Mouse (Mus musculus): ENCODE results near the gene Zfp574.

Zfp574 gene

DNA sequence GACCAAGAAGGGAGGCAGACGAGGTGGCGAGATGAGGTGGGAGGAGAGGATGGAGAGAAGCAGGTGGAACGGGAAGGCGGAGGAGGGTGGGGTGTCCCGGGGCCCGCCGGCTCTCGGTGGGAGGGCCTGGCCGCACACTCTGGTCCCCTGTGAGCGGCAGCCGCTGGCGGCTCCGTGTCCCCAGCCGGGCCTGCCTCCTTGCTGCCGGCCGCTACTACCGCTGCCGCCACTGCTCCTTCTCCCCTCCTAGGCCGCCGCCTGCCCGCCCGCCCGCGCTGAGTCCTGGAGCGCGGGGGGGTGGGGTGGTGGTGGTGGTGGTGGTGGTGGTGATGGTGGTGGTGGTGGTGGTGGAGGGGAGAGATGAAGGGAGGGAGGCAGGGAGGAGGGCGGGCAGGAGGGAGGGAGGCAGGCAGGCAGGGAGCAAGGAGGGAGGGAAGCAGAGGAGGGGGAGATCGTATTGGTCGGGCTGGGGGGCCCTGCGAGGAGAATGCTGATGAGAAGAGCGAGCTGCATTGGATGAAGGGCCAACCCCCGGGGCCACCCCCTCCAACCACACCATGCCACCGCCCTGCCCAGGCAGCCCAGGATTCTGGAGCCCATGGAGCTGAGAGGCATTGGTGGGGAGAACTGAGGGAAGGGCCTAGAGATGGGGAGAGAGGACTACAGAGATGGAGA is 486 bp downstream of the Zfp574 start:
- no peak for DNase-seq (ENCODE audit: low spot score in 2 of 2)

DNA sequence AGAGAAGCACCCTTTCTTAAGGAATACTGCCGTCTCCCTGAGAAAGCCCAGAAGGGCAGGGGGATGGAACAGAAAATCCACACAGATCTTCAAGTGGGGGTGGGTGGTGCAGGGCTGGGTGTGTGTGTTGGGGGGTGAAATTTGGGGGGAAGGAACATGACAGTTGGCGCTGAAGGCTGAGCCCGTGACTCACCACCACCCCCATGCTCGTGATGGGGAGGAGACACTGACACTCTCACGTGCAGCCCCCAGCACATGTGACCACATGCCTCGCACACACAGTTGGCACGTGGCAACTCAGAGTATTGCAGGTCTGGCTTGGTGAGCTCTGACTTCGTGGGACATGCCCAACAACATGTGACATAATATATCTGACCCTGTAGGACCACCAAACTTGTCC is 1.6 kb downstream of the Zfp574 start:
- no peak for DNase-seq (ENCODE audit: low spot score in 2 of 2)

DNA sequence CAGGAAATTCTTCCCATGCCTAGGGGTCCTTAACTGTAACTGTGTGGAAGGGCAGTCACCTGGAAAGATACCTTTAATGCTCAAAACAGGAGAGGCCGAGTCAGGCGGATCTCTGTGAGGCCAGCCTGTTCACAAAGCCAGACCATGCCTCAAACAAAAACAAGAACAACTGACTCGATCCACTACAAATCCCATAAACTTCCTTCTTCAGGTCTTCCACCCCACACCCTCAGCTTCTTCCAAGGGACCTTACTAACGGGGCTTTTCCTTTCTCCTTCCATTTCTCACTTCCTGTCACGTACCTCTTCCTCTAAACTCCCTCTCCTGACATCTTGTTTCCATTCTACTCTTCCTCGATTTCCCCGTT is 3.9 kb downstream of the Zfp574 start:
- DNase-seq (ENCODE audit: low spot score in 2 of 2): no peak

DNA sequence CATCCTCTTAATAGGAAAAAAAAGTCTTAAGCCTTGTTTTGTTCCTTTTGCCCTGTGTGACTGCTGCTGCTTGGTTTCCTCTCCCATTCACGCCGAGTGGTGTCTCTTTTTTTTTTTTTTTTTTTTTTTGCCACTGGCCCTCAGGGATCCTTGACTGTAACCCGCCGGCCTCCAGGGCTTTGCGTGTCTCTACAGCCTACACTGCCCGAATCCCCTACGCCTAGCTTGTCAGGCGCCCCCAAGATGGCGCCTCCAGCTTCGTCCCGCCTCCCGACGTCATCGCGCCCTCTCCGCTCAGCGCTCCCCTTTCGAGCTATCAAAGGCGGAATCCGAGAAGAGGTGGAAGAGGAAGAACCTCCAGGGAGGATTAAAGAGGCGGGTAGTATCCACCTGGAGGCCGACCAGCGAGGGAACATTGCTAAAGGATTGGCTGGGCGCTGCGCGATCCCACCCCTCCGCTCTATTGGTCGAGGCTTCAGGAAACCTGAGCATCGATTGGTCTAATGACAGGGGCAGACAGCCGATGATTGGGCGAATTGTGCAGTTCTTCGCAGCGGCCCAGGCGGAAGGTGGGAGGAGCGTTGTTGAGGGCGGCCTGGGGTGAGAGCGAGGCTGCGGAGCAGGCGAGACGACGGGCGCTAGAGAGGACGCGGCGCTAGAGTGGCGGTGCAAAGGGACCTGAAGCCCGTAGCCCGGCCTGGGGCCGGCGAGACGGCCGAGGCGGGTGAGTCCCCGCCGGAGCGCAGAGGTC is 4.5 kb downstream of the Zfp574 start:
- DNase-seq (ENCODE audit: low spot score in 2 of 2): peak; percentile 92 to 93

DNA sequence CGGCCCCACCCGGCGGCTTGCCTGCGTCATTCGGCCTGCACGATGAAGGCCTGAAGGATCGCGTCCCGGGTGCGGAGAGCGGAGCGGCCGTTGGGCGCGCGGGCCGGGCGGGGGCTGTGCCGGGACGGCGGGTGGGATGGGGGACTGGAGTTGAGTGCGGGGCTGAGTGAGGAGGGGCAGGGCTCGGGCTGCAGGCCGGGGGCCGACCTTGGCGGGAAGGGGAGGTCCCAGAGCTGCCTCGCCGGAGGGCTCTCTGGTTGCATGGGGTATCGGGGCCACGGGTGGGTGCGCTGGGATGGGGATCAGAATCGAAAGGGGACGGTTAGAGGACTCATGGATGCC is 5.0 kb downstream of the Zfp574 start:
- DNase-seq (ENCODE audit: low spot score in 2 of 2): no peak

DNA sequence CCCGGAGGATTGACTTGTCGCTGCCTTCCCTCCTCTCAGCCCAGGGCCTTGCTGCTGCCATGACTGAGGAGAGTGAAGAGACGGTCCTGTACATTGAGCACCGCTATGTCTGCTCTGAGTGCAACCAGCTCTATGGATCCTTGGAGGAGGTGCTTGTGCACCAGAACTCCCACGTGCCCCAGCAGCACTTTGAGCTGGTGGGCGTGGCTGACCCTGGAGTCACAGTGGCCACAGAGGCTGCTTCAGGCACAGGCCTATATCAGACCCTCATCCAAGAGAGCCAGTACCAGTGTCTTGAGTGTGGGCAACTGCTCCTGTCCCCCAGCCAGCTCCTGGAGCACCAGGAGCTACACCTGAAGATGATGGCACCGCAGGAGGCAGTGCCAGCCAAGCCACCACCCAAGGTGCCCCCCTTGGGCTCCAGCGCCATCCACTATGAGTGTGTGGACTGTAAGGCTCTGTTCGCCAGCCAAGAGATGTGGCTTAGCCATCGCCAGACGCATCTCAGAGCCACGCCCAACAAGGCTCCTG is 7.2 kb downstream of the Zfp574 start:
- no peak for DNase-seq (ENCODE audit: low spot score in 2 of 2)

DNA sequence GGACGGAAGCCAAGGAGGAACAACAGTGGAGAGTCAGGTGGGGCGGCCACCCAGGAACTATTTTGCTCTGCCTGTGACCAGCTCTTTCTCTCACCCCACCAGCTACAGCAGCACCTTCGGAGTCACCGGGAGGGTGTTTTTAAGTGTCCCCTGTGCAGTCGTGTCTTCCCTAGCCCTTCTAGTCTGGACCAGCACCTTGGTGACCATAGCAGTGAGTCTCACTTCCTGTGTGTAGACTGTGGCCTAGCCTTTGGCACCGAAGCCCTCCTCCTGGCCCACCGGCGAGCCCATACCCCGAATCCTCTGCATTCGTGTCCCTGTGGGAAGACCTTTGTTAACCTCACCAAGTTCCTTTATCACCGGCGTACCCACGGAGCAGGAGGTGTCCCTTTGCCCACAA is 8.1 kb downstream of the Zfp574 start:
- DNase-seq (ENCODE audit: low spot score in 2 of 2): no peak

DNA sequence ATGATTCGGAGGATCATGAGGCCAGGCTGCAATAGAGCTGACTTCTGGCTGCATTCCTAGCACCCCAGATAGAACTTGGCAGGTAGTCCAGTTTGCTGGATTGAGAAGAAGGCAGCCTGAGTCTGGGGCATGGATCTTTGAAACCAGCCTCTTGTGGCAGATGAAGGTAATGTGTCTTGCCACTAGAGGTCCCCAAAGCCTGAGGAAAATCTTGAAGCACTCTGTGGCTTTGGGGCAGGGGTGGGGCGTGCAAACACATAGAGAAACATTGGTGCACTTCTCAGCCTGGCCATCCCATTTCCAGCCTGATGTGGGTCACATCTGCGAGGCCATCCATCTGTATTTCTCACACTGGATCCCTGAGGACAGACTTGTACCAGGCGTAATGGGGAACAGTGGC is 10.1 kb downstream of the Zfp574 start:
- peak in 1 of 2 experiments; percentile 43 for DNase-seq (ENCODE audit: low spot score in 2 of 2)

DNA sequence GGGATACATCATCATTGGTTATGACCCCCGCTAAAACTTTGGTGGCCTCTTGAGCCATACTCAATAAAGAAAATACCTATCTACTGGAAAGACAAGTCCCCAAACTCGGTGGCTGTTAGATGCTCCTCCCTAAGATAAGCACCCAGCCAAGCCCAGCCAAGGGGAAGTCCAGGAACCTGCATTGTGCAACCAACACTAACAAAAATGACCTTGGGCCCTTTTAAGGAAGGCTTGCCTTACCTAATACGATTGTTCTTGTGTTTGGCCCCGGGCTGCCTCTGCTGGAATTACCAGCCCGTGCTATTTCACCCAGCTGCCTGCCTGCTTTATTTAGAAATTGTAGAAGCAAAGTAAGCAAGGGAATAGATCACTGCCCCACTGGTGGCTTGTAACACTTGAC is 12.3 kb downstream of the Zfp574 start:
- no peak for DNase-seq (ENCODE audit: low spot score in 2 of 2)

DNA sequence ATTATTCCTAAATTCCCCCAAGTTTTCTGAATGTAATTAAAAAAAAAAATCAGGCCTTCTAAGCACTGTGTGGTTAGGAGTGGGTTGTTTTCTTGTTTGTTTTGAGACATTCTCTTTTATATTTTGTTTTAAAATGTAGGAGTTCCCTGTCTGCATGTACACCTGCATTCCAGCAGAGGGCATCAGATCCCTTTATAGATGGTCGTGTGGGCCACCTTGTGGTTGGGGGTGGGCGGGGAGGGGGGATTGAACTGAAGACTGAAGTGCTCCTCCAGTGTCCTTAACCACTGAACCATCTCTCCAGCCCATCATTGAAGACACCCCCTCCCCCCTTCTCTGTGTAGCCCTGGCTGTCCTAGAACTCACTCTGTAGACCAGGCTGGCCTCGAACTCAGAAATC is 14.3 kb downstream of the Zfp574 start:
- no peak for DNase-seq (ENCODE audit: low spot score in 2 of 2)

DNA sequence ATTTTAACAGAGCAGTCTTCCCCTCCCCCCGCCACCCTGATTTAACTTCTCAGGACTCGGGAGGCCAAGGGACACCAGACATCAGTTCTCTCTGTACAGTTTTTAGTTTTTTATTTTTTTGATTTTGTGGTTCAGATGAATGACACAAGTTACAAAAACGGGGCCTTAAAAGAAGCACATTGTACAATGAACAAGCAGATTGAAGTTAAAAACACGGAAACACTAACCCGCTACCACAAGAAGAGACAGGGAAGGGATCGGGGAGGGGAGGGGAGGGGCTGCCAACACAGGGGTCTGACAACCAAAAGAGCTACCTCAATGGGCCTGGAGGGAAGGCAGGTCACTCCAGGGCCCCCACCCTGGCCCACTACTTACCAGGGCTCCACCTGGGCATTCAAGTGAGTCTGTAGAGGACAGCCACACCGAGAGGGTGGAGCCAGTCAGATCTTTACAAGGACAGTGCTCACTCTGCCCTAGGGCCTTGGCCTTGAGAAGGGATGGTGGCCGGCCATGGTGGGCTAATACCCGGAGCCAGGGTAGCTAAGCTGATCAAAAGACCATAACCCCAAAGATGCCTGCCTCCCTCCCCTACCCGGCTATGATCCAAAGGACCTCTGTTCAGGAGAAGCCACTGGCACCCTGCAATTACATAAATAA is 15.0 kb downstream of the Zfp574 start:
- DNase-seq (ENCODE audit: low spot score in 2 of 2): no peak

DNA sequence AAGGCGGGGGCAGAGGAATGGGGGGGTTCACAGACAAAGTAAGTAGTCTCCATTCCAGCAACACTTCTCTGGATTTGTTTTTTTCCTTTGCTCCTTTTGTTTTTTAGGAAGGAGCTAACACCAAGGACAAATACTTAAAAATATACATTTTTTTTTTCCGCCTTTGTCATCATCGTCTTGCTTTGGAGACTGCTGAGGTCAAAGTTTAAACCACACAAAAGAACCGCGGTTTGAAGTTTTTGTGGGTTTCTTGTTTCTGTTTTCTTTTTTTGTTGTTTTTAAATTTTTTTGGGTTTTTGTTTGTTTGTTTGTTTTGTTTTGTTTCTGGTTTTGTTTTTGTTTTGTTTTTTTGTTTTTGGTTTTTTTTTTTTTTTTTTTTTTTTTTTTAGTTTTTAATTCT is 15.6 kb downstream of the Zfp574 start:
- DNase-seq (ENCODE audit: low spot score in 2 of 2): no peak

DNA sequence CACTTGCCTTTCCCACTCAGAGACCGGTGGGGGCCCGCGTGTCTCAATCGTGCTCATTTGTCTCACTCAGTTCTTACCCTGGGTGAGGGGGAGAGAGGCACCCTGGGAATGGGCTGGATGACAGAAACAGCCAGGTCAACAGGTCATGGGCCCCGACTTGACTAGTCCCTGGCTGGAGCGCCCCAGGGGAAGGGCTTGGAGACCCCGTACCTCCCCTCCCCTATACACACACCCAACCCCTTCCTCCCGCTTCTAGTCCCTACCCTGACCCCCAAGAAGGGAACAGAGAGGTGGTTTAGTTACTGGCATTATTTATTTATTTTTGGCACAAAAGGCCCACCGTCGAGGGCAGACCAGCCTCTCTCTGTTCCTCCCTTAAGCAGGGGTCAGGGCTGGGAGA is 16.2 kb downstream of the Zfp574 start:
- no peak for DNase-seq (ENCODE audit: low spot score in 2 of 2)

DNA sequence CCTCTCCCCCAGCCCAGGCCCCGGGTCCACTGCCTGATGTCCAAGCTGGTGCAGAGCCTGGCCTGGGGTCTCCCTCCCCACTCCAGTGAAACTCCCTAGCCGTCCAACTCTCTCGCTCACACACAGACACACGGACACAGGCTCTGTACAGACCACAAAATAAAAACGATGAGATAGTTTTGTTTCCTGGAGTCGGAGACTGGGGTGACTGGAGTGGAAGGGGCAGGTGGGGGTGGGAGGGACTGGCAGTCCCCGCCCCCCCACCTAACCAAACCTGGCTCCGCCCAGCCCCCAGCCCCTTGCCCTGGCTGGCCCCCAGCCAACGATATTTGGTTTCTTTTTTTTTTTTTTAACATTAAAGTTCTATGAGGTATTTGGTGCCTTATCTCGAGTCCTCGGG is 16.6 kb downstream of the Zfp574 start:
- no peak for DNase-seq (ENCODE audit: low spot score in 2 of 2)

DNA sequence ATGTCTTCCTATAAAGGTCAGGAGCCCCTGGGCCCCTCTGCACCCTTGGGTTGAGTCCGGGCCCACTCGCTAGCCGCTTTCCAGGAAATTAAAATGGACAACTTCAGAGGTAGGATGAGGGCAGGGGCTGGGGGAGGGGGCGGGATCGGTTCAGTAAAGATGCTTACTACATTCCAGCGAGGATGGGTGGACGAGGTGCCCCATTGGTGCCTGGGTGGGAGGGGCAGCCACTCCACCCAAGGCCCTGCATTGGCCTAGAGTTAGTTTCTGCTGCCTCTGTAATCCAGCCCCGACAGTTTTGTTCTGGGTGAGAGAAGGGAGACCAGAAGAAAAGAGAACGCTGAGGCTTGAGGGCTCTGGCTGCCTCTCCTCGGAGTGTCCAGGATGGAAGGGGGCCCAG is 17.5 kb downstream of the Zfp574 start:
- DNase-seq (ENCODE audit: low spot score in 2 of 2): no peak

DNA sequence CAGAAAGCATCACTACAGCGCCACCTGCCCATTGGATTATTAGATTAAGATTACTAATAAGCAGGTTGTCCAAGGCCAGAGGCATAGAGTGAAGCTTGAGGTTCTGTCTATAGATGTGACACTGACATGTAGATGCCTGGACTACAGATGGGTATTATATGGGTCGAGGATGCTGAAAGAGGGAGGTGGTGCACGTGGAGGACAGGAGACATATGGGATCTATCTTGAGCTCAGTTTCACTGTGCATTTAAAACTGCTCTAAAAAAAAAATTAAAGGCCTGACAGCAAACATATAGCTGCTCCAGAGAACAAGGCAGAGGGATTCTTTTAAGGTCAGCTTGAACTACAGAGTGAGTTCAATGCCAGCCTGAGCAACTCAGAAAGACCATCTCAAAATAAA is 25.8 kb downstream of the Zfp574 start:
- no peak for DNase-seq (ENCODE audit: low spot score in 2 of 2)

DNA sequence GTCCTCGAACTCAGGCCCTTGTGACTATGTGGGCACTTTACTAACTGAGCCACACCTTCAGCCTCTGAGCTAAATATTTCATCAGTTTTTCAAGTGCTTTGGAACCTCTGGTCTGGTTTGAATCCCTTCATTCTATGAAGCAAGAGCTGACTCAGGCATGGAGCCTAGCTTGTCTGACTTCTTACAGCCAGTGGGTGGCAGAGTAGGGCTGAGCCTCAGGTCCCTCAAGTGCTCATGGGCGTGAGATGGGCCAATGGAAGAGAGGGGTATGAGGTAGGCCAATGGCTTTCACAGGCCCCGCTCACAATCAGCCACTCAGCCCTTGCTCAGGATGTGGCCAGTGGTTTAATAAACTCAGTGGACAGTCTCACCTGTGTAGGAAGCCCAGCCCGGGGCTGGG is 27.2 kb downstream of the Zfp574 start:
- no peak for DNase-seq (ENCODE audit: low spot score in 2 of 2)

DNA sequence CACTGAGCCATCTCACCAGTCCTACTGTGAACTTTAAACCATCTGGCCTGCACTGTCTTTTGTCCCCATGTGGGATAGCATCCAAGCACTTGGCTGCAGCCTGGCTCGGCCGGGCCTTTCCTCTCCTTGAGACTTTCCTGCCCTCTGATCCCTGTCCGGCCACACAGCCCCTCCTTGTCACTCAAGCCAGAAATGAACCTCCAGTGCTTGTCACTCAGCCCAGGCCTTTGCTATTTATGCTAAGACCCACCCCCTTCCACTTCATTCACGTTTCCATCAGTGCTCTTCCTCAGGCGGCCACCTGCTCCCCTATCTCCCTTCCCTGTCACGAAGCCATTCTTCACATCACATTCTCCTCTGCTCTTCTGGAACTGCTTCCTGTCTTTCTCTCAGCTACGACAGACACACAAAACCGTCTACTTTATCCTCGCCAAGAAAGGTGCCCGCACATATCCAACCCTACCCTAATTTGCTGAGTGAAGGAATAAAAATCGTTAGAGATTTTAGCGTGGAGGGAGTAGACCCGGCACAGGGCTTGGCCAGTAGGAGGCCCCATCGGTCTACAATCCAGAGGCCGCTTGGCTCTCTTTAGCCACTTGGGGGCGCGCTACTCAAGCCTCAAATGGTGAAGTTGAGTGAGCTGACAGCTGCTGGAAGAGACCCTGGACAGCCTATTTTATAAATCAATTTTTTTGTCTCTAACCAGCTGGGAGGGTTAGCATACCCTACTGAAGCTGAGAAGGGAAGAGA is 33.2 kb downstream of the Zfp574 start:
- peak; percentile 72 to 88 for DNase-seq (ENCODE audit: low spot score in 2 of 2)

DNA sequence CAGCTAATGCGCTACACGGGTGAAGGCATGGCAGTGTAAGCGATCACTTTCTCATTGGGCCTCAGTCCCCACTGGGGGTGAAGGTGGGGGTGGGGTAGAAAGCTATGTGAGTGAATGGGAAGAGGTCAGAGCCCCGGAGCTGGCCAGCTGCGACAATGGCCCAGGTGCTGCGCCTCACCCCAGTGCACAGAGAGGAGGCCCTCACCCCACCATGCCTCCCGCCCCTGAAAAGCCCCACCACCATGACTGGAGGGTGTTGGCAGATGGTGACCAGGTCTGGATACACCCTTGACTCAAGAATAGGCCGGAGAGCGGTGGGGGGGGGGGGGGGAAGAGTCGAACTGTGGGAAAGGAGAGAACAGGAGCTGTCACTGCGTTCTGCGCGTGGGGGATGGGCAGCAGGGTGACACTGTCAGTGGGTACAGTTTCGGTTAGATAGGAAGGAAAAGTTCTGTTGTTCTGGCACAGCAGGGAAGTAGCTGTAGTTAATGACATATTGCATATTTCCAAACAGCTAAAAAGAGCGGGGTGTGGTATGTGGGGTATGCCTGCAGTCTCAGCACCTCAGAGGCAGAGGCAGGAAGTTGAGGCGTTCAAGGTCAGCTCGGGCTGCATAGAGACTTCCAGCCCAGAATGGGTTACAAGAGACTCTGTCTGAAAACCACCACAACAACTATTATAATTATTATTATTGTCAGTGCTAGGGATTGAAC is 34.6 kb downstream of the Zfp574 start:
- no peak for DNase-seq (ENCODE audit: low spot score in 2 of 2)

DNA sequence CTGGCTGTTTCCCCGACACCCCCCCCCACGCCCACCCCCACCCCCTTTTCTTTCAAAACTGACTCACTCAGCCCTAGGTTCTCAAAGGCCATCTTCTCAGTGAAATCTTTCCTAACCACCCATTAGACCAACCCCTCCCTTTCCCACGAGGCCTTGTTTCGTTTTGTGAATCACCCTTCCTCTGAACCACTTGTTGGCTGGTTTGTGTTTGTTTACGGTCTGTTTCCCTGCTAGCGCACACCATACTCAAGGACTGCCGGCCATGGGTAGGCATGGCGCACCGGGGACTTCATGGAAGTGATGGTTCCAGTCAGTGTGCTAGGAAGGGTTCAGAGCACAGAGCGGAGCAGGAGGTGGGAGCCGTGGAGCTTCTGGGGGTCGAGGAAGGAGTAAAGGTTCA is 37.0 kb downstream of the Zfp574 start:
- no peak for DNase-seq (ENCODE audit: low spot score in 2 of 2)

DNA sequence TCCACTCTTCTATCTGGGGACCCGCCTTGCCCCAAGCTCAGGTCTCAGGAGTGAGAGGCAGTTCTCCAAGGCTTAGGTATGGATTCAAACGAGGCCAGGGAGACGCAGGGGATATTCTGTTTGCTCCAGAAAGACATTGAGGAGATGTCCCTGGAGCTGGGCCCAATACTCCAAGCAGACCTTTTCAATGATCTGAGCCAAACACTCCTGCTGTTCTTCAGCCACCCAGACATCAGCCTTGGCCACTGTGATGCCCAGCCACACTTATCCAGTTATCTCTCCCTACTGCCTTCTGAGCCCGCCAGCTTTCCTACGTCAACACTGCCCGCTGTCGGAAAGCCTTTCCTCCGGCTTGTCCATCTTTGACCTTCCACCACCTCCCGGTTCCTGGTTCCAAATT is 38.0 kb downstream of the Zfp574 start:
- DNase-seq (ENCODE audit: low spot score in 2 of 2): no peak
